Mouse (Mus musculus) myocyte (in vitro differentiated cells): ENCODE results near the gene Efs.

Experiments
- E2F4 ChIP-seq: IDR thresholded peaks from one replicate; pipeline ENCODE4 v1.6.1; 2011; ENCODE audit warnings: mild to moderate bottlenecking, control low read depth, moderate library complexity; ENCODE audit not compliant: insufficient read depth
- MAX ChIP-seq: IDR thresholded peaks from one replicate; pipeline ENCODE4 v1.6.1; 2011; ENCODE audit warnings: low read depth, mild to moderate bottlenecking, control low read depth
- POLR2A ChIP-seq: IDR thresholded peaks from one replicate; pipeline ENCODE4 v1.6.1; 2011; ENCODE audit warnings: low read depth, mild to moderate bottlenecking, control low read depth, moderate library complexity; ENCODE audit not compliant: insufficient read length
- SRF ChIP-seq: IDR thresholded peaks from one replicate; pipeline ENCODE4 v1.6.1; 2011; ENCODE audit warnings: low read depth; ENCODE audit not compliant: control insufficient read depth, insufficient read length

- TF ChIP-seq MAX (no peak), SRF (no peak), E2F4 (no peak), POLR2A (no peak)
These were observed 10.2 kb upstream of the Efs start, which contains the start of gene Cmtm5 for GRCm38 (mm10) chr14:54935904-54936830.
